Mouse (Mus musculus) lung, embryonic 14.5 days (tissue): ENCODE data around the gene Klhl9. TPM values are rescaled to one million over a fixed set of nuclear protein-coding genes. Genes with fewer than 3 reads are reported as not detected.
A peak's percentile ranks its signal among the peaks of the same experiment; 100 is the strongest.

Source experiments
- ATAC-seq: fragments of 200-750 bp; cut with Nextera tagmentation; 2 replicates; pipeline ENCODE4 v1.8.0; 2017; ENCODE audit warnings: mild to moderate bottlenecking, moderate TSS enrichment, moderate library complexity; ENCODE audit not compliant: insufficient read depth
- DNase-seq: peaks from one replicate; pipeline ENCODE4 v3.0.0-alpha.2; 2015
- H3K27ac ChIP-seq: fragments of 300-500 bp; sonication (generic); 2 replicates; pipeline ENCODE4 v1.5.1; 2014; ENCODE audit warnings: low read depth, mild to moderate bottlenecking, moderate library complexity
- H3K27me3 ChIP-seq: fragments of 300-500 bp; sonication (generic); 2 replicates; pipeline ENCODE4 v1.6.1; 2014; ENCODE audit warnings: low read length, control low read depth; ENCODE audit not compliant: insufficient read depth
- H3K36me3 ChIP-seq: fragments of 300-500 bp; sonication (generic); 2 replicates; pipeline ENCODE4 v1.6.1; 2014; ENCODE audit warnings: control low read depth; ENCODE audit not compliant: insufficient read depth
- H3K4me1 ChIP-seq: fragments of 300-500 bp; sonication (generic); 2 replicates; pipeline ENCODE4 v1.6.1; 2014; ENCODE audit warnings: antibody characterized with exemption, control low read depth; ENCODE audit not compliant: insufficient read depth
- H3K4me2 ChIP-seq: fragments of 300-500 bp; sonication (generic); 2 replicates; pipeline ENCODE4 v1.6.1; 2014; ENCODE audit warnings: mild to moderate bottlenecking
- H3K4me3 ChIP-seq: fragments of 300-500 bp; sonication (generic); 2 replicates; pipeline ENCODE4 v1.5.1; 2014; ENCODE audit warnings: low read depth, low read length
- H3K9ac ChIP-seq: fragments of 300-500 bp; sonication (generic); 2 replicates; pipeline ENCODE4 v1.6.1; 2014
- H3K9me3 ChIP-seq: fragments of 300-500 bp; sonication (generic); 2 replicates; pipeline ENCODE4 v1.6.1; 2016; ENCODE audit warnings: low read depth, low read length, control low read depth
- CTCF ChIP-seq: IDR thresholded peaks from 2 replicates; pipeline ENCODE4 v1.5.1; 2016; ENCODE audit warnings: antibody characterized with exemption, low read depth
- WGBS: fragments of 180-500 bp; shearing (Covaris S2); extraction: QIAGEN DNeasy Blood & Tissue Kit; methylation state at CpG from one replicate; pipeline ENCODE4 v1.1.7; 2014; 5-methylcytosine and 5-hydroxymethylcytosine counted together
- polyA plus RNA-seq: library from polyadenylated mRNA; unstranded; fragments of >200 nt; fragmentation: Nextera tagmentation; extraction: Ambion mirVana; gene quantifications from 2 replicates; pipeline ENCODE4 v1.2.1, GENCODE M21; 2014

Gene Klhl9
- polyA plus RNA-seq, 1 experiment from 2014 or later, result 117 TPM

GRCm38 (mm10) chr4:88739036-88739435 lies 16.8 kb upstream of the Klhl9 start:
- WGBS, result 91% methylated on average over 6 of the region's 6 CpGs

GRCm38 (mm10) chr4:88738480-88738879 lies 16.2 kb upstream of the Klhl9 start:
- Histone ChIP-seq H3K4me2 (no peak overlapping the region), H3K9me3 (no peaks in the 10 kb centered on the region), H3K4me1 (peaks cover 5% of the 10 kb centered on the region; the same call in 1 of the 2 replicates), H3K36me3 (no peaks in the 10 kb centered on the region), H3K4me3 (no peak overlapping the region), H3K27me3 (no peaks in the 10 kb centered on the region), H3K27ac (no peak overlapping the region), H3K9ac (no peak overlapping the region)
- 3% methylated on average over 2 of the region's 2 CpGs for WGBS
- DNase-seq, result peak; percentile 91
- peak; percentile 35; the same call in 1 of the 2 replicates for ATAC-seq
- peak; percentile 85 for TF ChIP-seq CTCF

More at GRCm38 (mm10) chr4:88739036-88739435, 16.8 kb upstream of the Klhl9 start:
- Histone ChIP-seq H3K9me3 (no peaks in the 10 kb centered on the region), H3K9ac (no peak overlapping the region), H3K36me3 (no peaks in the 10 kb centered on the region), H3K27ac (no peak overlapping the region), H3K4me1 (peaks cover 5% of the 10 kb centered on the region; the same call in 1 of the 2 replicates), H3K4me3 (no peak overlapping the region), H3K27me3 (no peaks in the 10 kb centered on the region), H3K4me2 (no peak overlapping the region)
- no peak for TF ChIP-seq CTCF
- ATAC-seq (no peak), DNase-seq (no peak)

DNA sequence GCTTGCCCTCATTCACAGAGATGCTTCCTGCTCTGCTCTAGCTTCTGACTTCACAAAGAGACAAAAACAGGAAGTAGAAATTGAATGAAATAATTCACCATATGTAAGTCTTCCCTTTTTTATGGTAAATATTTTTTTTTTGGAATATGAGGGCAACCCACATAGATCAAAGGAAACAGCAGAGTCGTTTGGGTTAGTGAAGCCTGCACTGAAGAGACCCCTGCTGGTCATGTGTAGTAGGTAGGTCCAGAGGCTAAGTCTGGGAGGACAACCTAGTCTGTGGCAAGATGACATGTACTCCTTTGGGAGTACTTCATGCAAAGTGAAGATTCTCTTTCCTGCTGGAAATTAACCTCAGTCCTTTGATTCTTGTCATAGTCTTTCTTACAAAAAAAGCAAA lies 5.1 kb upstream of the Klhl9 start:
- H3K27ac ChIP-seq, result 0 out of 2 replicates have a peak overlapping the region, but pooled peaks have one; percentile 15
- 3% methylated on average over 1 of the region's 1 CpGs for WGBS
- peak; percentile 52; the same call in 1 of the 2 replicates for ATAC-seq

GRCm38 (mm10) chr4:88726727-88727126 lies 4.5 kb upstream of the Klhl9 start:
- 70% methylated on average over 6 of the region's 6 CpGs for WGBS
- Histone ChIP-seq H3K9ac (no peak overlapping the region), H3K27me3 (no peaks in the 10 kb centered on the region), H3K4me3 (no peak overlapping the region), H3K36me3 (no peaks in the 10 kb centered on the region), H3K4me1 (no peaks in the 10 kb centered on the region), H3K9me3 (no peaks in the 10 kb centered on the region), H3K4me2 (no peak overlapping the region), H3K27ac (peak overlapping the region; percentile 30; the same call in 1 of the 2 replicates)
- no peak for TF ChIP-seq CTCF
- DNase-seq (no peak), ATAC-seq (no peak)

More for the DNA sequence above, 5.1 kb upstream of the Klhl9 start:
- Histone ChIP-seq H3K9me3 (no peaks in the 10 kb centered on the region), H3K36me3 (no peaks in the 10 kb centered on the region), H3K4me1 (no peaks in the 10 kb centered on the region), H3K4me3 (no peak overlapping the region), H3K27me3 (no peaks in the 10 kb centered on the region), H3K4me2 (no peak overlapping the region), H3K9ac (no peak overlapping the region)
- peak; percentile 72 for DNase-seq
- peak; percentile 78 for TF ChIP-seq CTCF

DNA sequence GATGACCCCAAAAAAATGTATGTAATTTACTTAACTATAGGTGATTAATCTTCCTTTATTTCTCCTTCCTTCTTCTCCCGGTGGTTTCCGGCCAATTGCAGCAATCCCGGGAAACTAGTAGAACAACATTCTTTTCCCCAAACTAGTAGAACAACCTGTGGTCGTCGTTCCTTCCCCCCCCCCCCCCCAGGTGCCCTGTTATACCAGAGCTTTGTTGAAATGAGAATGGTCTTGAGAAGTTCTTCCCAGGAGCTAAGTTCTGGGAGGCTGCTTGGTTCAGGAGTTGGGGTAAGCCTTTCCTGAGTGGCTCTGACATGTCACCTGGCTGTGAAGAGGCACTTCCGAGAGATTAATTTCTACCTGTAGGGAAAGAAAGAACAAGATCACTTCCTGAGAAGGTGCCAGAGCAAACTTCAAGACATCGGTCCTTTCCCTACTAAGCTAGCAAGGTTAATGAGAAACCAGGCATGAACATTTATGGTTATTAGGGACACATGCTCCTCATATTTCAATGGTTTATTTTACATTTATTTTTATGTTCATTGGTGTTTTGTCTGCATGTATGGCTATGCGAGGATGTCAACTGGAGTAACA lies 1.3 kb upstream of the Klhl9 start:
- peak; percentile 66 for DNase-seq
- Histone ChIP-seq H3K36me3 (peaks cover 20% of the 10 kb centered on the region), H3K27ac (peak overlapping the region; percentile 98), H3K9ac (no peak overlapping the region), H3K9me3 (no peaks in the 10 kb centered on the region), H3K4me2 (peak overlapping the region; percentile 86), H3K27me3 (no peaks in the 10 kb centered on the region), H3K4me3 (no peak overlapping the region), H3K4me1 (peaks cover 16% of the 10 kb centered on the region)
- 46% methylated on average over 8 of the region's 8 CpGs for WGBS
- TF ChIP-seq CTCF, result no peak
- no peak for ATAC-seq

- DNase-seq (peak; percentile 39), ATAC-seq (no peak)
- H3K27me3 ChIP-seq, result no peaks in the 10 kb centered on the region
- H3K4me2 ChIP-seq, result peak overlapping the region; percentile 68
- WGBS, result 31% methylated on average over 1 of the region's 1 CpGs
- H3K36me3 ChIP-seq, result peaks cover 50% of the 10 kb centered on the region
- H3K9ac ChIP-seq, result peak overlapping the region; percentile 17
- H3K4me1 ChIP-seq, result peaks cover 16% of the 10 kb centered on the region
- no peak for TF ChIP-seq CTCF
- H3K4me3 ChIP-seq, result peak overlapping the region; percentile 93
- H3K9me3 ChIP-seq, result no peaks in the 10 kb centered on the region
- H3K27ac ChIP-seq, result no peak overlapping the region
Observed at GRCm38 (mm10) chr4:88718715-88719114, 3.5 kb downstream of the Klhl9 start.

DNA sequence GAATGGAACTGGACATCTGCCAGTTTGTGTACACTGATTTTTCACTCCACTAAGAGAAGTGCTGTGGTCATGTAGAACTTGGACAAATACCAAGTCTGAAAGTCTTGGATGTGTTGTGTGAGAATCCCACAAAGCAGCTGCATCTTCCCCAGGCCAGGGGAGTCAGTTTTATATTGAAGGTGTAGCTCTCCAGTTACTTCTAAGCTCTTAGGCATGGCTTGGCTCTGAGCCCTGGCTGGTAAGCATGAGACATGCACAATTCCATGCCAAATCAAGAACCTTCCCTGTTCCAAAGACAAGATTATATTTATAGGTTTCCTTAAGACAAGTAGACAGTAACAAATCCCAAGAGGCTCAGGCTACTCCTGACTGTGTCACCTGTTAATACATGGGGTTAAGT lies 7.2 kb downstream of the Klhl9 start:
- no peaks in the 10 kb centered on the region for H3K9me3 ChIP-seq
- peaks cover 6% of the 10 kb centered on the region for H3K4me1 ChIP-seq
- no peak overlapping the region for H3K9ac ChIP-seq
- peaks cover 47% of the 10 kb centered on the region for H3K36me3 ChIP-seq
- ATAC-seq (no peak), DNase-seq (peak; percentile 48)
- H3K27me3 ChIP-seq, result no peaks in the 10 kb centered on the region
- TF ChIP-seq CTCF, result no peak
- no peak overlapping the region for H3K27ac ChIP-seq
- H3K4me2 ChIP-seq, result no peak overlapping the region
- H3K4me3 ChIP-seq, result no peak overlapping the region
